Mouse (Mus musculus): ENCODE results near the gene Coa7. TPM values are rescaled to one million over a fixed set of nuclear protein-coding genes. Genes with fewer than 3 reads are reported as not detected.
"Not testable (repeated sequence)": the region's sequence is repeated elsewhere in the genome, so short reads cannot be mapped to it uniquely, and the experiment has no call there.

Coa7 gene
- total RNA-seq, 1 experiment from 2014 or later, result 55.8 TPM

DNA sequence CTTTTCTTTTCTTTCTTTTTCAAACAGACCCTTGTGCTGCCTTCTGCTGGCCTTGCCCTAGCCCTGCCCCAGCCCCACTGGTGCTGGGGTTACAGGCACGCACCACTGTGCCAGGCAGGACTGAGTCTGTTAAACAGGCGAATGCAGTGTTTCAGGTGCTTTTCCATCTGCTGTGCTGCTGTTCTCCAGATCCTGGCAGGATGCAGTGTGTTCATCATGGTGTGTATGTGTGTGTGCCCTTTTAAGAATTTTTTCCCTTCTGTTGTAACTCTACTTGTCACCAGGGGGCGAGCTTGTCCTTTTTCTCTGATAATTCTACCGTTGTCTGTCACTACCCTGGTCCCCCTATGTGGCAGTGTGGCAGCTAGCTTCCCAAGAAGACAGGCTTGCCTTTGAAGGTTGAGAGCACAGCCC is 11.3 kb downstream of the Coa7 start:
- DNase-seq, result peak; percentile 50

DNA sequence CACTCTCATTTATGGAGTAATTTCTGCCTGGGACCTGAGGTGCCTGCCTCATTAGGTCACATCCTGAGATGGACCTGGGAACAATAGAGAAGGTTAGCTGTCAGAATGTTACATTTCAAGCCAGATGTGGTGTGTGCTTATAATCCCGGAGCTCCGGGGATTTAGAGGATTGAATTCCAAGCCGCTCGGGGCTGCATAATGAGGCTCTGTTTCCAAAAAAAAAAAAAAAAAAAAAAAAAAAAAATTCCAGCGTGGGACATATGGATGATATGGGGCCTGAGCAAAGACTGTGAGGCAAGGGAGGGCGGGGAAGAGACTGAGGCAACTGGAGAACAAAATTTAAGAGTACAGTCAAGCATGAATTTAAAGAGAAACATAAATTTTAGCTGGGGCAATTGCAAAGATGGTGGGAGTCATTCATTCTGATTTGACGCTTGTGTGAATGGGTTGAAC is 16.7 kb downstream of the Coa7 start:
- no peak for DNase-seq

DNA sequence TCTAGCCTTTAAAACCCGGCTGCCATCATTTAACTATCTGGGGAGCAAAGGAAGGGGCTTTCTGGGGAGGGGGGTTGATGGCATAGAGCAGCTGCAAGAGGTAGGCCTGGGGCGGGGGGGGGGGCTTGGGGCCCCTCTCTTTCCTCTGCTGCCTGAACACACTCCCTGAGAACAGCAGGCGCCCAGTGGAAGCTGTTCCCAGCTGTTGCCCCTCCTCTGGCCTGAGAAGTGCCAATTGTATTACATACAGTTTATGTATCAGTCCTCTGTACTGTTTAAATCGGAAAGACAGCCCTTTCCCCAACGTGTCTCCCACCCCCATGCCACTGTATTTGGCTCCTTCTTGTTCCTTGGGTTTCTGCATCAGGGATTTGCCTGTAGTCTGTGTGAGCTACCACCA is 17.9 kb downstream of the Coa7 start:
- no peak for DNase-seq

DNA sequence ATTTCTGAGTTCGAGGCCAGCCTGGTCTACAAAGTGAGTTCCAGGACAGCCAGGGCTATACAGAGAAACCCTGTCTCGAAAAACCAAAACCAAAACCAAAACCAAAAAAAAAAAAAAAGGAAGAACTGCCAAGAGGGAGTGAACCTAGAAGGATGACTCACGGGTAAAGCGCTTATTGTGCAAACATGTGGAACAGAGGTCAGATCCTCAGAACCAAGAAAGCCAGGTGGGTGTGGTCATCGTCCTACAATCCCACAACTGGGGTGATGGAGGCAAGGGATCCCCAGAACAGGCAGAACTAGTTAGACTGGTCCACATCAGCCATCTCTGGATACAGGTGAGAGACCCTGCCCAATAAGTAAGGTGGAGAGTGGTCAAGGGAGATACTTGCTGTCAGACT is 19.2 kb downstream of the Coa7 start:
- DNase-seq, result no peak

DNA sequence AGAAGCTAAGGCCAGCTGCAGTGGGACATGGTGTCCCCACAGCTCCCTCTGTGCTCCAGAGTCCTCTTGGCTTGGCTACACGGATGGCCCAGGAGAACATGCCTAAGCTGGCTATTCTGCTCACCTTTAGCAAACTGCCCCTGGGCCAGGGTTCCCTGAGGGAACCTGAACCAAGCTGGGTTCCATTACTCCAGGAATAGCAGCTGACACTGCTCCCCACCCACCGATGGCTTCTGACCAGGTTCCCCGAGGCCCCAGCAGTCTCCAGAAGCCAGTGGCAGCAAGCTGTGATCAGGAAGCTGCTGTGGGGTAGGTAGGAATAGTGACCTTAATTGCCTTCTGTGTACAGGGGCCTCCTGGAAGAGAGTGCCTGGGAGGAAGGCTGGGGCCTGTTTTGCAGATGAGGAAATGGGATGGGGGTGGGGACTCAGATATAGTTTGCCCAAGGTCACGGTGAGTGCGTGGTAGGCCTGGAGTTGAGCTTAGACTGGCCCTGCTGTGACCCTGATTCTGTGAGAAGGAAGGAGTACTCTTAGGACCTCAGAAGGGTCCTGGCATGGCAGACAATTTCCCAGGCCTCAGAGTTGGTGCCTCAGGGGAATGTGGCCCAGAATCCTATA is 20.4 kb downstream of the Coa7 start:
- no peak for DNase-seq

DNA sequence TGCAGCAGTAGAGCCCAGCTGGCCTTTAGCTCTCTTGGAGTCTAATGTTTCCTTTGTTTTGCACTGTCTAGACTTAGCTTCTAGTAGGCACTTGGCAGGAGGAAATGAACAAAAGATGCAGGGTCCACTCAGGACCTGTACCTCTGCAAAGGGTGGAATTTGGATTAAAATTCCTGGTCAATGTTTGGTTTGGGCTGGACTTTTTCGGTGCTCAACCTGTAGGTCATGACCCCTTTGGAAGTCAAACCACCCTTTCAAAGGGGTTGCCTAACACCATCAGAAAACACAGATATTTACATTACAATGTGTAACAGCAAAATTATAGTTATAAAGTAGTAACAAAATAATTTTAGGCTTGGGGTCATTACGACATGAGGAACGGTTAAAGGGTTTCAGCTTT is 21.1 kb downstream of the Coa7 start:
- DNase-seq, result no peak

DNA sequence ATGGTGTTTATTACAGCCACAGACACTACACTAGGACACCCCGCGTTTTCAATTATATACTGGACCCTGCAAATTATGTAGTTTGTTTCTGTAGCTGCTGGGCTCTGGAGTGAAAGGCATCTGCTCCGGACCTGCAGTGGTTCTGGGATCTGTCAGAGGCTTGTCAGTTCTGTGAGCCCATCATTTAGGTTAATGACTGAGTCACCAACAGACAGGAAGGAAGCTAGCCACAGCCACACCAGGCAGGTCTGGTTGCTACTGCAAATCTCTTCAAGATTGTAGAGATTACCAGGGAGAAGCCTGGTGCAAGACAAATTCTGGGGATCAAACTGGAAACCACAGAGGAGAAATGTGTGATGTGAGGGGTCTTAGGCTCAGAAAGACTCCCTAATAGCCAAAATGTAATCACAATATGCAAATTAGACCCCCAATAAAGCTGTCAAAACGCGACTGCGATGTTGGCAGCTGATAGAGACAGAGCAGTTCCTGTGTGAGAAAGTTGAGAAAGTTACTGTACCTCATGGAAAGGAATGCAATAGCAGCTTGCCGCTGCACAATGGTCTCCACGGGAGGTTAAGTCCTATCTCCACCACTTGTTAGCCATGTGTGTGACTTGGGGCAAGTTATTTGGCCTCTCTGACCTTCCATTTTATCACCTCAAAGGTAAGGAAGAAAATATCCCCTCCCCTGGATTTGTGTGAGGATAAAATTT is 22.1 kb downstream of the Coa7 start:
- no peak for DNase-seq

DNA sequence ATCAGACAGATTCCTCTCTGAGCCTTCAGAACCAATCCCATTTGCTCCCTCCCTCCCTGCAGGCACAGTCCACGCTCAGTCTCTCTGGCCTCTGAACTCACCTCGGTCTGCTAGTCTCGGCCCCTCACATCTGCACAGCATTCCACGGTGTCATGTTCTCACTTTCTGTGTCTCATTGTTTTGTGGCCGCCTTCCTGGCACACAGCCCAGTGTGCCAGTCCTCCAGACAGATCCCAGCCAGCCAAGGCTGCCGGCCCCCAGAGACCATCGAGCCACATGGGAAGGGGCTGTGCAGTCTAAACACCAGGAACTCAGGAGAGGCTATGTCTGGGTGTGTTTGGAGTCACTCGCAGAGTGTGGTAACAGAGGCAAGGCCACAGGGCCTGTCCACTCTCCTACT is 22.9 kb downstream of the Coa7 start:
- DNase-seq, result peak; percentile 58

DNA sequence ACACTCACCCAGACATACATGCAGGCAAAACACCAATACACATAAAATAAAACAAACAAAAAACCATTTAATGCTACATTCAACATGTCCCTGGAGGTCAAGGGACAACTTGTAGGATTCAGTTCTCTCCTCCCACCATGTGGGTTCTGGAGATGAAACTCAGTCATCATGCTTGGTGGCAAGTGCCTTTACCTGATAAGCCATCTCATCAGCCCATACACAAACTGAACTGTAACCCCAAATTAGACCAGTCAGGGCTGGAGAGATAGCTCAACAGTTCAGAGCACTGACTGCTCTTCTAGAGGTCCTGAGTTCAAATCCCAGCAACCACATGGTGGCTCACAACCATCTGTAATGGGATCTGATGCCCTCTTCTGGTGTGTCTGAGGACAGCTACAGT is 25.7 kb downstream of the Coa7 start:
- DNase-seq, result not testable (repeated sequence)

DNA sequence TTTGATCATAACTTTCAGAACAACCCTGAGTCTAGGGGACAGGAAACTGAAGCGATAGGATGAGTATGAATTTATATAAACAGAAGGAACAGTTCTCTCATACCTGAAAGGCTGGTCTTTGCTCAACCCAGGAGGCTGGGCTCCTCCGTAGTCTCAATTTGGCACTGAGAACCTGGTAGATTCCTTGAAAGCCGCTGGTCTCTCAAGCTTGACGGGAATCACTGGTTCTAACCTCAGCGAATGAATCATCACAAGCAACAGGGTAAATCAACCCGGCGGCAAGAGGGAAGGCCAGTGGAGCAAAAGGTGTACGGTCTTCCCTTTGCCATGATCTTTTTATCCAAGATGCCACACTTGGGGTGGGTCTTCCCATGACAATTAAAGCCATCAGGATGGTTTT is 29.5 kb downstream of the Coa7 start:
- DNase-seq, result no peak

DNA sequence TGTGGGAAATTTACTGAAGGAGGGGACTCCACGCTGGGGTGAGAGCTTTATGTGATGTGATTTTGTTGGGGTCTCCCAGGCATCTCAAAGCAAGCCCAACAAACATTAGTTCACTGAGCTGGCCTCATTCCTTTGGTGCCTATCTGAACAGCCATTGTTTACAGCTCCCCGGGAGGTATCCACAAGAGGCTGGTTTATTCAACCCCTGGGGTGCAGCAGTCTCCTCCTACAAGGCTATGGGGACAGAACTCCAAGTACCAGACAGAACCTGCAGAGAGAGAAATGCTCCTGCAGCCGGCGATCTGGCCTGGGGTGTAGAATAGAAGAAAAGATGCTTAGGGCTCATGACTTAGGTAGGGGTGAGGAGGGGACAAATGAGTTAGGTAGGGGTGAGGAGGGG is 30.6 kb downstream of the Coa7 start:
- no peak for DNase-seq

DNA sequence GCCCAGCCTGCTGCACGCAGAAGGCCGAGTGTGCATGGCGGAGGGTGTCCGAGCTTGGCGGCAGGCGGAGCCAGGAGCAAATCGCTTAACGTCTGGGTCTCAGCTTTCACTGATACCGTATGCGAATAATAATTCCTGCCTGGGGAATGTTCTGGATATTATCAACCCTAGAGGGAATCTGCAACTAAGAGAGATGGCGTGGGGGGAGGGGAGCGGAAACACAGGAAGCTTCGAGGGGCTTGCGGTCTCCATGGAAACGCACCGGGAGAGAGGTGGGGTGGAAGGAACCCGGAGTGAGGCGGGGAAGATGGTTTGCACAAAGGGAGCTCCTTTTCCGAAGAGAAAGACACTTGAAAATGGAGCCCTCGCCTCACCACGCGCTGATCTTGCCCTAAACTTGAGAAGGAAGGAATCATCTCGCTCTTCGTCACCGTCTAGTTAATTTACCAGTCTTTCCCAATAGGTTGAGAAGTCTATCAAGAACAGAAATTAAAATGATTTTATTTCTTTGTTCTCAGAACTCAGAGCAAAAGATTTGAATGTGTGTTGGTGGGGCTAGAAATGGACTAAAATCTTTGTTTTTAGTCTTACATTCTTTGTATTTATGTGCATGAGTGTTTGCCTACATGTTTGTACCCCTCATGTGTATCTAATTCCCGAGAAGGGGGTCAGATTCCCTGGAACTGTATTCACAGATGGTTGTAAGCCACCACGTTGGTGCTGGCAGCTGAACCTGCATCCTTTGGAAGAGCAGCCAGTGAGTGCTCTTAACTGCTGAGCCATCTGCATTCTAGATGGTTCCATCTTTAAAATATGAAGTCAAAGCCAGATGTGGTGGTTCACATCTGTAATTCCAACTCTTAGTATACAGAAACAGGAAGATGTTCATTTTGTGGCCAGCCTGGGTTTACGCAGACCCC is 32.5 kb downstream of the Coa7 start:
- peak; percentile 37 for DNase-seq

DNA sequence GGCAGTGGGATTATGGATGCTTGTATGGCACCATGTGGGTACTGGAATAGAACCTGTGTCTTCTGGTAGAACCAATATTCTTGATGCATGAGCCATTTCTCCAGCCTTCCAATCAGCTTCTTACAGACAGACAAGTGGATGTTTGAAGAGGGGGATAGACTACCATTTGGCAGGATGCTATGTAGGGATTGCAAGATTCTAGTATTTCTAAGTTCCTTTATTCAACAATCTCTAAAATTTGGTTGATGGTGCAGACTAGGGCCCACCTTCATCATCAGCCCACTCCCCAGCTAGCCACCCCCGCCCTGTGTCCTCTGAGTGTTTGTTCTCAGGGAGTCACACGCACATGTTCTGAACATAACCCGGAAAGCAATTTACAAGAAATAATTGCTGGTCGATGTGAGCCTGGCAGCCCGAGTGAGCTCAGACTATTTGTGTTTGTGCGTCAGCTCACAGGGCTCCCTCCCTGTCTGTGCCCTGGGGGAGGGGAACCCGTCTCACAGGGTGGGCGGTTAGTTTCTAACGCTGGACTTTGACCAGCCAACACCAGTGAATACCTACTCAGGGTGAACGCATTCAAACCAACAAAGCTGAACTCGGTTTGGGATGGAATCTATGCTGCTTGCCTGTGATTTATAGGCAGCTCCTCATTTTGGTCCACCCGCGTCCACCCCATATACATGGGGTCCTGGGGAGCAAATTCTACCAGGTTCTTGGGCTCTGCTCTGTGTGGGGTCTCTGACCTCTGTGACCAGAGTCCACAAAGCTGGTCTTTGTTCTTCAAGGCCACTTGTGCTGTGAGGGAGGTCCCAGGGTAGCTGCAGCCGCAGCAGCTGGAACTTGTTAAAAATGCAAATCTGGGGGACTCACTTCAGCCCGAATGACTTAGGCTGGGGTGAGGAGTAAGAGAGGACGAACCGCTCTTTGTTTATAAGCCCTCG is 34.7 kb downstream of the Coa7 start:
- DNase-seq, result no peak

DNA sequence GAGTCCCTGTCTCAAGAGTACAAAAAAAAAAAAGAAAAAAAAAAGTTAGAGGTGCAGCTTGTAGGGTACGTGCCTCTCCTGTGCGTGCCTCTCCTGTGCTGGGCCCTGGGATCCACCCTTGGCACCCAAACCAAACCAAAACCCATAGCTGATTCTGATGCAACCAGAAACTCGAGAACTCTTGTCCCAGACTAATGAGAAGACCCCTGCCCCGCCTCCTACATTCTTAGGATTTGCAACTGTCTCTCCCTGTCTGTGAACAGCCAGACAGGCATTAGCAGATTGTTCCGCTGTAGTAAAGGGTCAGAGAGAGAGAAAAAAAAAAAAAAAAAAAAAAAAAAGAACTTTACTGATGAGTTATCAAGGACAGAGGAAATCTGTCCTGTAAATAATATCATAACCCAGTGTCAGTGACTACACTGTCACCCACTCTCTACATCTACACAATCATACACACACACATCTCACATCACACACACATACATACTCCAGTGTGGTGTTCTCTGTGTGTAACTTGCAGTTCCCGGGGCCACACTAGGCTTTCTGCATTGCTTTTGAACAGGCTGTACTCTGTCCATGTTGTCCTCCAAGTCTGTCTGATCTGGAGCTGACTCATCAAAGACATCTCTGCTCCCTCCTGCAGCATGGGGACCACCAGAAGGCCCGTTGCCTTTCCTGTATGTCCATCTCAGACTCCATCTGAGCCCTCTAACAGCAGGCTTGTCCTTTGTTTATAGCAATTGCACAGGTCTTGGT is 35.6 kb downstream of the Coa7 start:
- DNase-seq, result no peak

DNA sequence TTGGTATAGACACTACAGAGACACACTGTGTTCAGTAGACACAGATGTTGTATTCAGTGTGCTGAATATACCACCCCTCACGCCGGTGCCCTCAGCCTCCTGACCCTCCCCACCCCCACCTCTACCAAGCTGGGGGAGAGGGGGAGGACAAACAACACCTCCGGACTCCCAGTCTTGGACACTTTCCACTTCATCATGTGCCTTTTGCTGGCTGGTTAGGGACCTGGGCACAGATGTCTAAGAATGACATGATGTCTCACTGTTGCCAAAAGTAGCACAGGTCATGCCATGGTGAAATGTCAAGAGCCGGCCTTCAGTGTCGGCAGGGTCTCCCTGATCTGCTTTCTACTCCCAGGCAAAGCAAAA is 36.2 kb downstream of the Coa7 start:
- DNase-seq, result no peak

DNA sequence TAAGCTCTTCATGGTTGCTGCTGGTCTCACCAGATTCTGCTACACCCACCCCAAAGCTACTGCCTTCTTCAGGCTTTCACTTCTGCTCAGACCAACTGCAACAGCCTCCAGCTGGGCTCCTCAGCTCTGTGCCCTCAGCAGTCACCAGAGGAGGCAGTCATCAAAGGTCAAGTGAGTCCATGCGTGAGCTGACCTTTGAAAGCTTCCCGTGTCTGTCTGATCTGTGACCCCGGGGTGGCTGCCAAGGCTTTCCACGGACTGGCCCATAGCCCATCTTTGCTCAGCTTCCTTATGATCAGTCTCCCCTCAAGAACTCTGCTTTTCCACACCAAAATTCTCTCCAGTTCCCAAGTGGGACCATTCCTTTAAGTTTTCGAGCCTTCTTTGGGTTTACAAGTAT is 41.3 kb downstream of the Coa7 start:
- no peak for DNase-seq

DNA sequence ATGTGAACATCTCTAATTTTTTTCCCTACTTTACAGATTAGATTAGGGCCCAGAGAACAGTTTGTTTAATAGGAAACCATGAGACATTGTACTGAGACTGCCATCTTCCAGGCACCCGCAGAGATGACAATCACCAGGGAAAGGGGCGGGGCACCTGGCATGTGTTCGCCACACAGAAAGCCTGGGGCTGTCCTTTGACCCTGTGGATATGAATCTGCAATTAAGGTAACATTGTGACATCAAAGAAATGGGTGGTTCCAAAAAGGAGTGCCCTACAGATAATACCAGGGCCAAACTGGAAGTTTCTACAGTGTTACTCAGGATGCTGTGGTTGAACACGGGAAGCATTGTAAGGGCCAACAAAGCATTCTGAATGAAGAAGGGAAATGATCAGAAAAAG is 42.5 kb downstream of the Coa7 start:
- no peak for DNase-seq

DNA sequence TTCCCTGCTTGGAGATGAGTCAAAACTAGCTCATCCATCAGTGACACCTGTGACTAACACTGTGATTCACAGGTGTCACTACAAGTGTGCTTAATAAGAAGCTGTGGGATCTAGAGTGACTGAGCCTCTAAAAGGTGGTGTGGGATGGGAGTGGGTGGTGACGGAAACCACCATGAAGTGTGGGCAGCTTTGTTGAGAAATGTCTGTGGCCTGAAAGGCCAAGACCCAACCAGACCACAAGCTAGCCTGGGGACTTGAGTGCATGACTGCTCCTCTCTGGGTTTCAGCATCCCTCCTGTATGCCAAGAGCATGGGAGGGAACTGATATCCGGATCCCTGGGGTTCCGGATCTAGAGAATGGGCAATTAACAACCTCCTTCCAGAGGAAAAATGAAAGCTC is 43.5 kb downstream of the Coa7 start:
- DNase-seq, result no peak

DNA sequence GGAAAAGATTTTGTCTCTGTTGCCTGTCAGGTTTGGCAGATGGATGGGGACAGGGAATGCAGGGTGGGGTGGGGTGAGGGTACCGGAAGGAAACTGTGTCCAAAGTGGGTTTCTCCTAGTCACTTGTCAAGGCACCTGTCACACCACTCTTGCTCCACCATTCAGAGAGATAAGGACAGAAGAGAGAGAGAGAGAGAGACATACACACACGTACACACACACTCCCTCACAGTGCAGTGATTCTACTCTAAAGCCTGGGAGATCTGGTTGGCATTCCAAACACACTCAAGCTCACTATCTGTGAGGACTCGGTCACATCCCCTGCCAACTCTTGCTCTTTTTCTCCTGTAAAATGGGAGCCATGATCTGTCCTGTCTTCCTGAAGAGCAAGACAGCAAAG is 44.2 kb downstream of the Coa7 start:
- DNase-seq, result no peak

DNA sequence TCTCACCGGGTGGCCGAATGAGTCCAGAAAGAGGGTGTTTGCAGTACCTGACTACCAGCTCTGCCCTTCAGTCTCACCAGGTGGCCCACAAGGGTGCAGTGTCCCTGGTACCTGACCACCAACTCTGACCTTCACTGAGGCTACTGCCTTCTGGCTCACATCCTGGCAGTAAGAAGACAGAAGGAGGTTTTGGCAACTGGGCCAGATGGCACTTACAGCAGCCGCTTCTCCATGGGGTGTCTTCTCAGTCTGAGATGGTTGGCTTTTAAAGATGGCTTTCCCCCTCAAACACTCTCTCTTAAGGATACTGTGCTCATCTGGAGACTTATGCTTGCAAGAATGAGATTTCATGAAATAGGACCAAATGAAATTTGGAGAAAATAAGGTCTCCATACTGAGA is 51.5 kb downstream of the Coa7 start:
- no peak for DNase-seq

DNA sequence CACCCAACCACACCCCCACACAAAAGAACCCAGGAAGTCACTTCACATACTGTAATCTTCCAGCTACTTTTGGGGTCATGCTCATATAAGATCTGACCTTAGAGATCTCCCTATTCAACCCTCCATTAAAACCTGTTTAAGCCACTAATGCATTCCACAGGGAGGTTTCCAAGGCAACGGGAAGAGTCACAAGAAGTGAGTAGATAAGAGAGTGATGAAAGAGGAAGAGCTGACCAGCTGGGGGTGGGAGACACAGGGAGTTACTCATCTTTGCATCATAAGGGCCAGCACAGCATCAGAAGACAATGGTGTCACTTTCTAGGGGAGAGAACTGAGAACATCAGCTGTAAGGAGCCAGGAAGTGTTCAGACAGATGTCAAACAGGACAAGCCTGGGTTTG is 52.2 kb downstream of the Coa7 start:
- DNase-seq, result no peak

Measured in adrenal gland, postnatal 25 days (tissue).